Mouse (Mus musculus) megakaryocyte, adult 5-6 weeks (primary cell): ENCODE data around the gene Dcaf10. TPM values are rescaled to one million over a fixed set of nuclear protein-coding genes. Genes with fewer than 3 reads are reported as not detected.

Experiments used
- ATAC-seq: 2 replicates; pipeline ENCODE4 v1.8.0; 2016; ENCODE audit warnings: mild to moderate bottlenecking, inconsistent platforms; ENCODE audit not compliant: poor library complexity, severe bottlenecking
- total RNA-seq, 2 experiments: library from RNA; stranded (forward) in 1 of 2; stranded (reverse) in 1 of 2; fragments of 153-499, 151-499 nt in 1 of 2; fragments of 221-1000, 200-1000 nt in 1 of 2; gene quantifications; 2 replicates each; pipeline versions ENCODE4 v1.2.3 to v1.2.4; 2015 to 2017

Gene Dcaf10
- total RNA-seq, 2 experiments from 2014 or later = 11.7 to 19.6 TPM

- peak; percentile 72 for ATAC-seq
Observed at GRCm38 (mm10) chr4:45418229-45418950, 76.5 kb downstream of the Dcaf10 start.

- no peak for ATAC-seq
Observed at GRCm38 (mm10) chr4:45419051-45419450, 77.2 kb downstream of the Dcaf10 start.

- no peak for ATAC-seq
Observed at GRCm38 (mm10) chr4:45420733-45421132, 78.8 kb downstream of the Dcaf10 start.

- no peak for ATAC-seq
Observed at GRCm38 (mm10) chr4:45421519-45422260, 79.8 kb downstream of the Dcaf10 start.

- ATAC-seq = no peak
Observed at GRCm38 (mm10) chr4:45422640-45423039, 80.7 kb downstream of the Dcaf10 start.

GRCm38 (mm10) chr4:45423406-45423805, 81.5 kb downstream of the Dcaf10 start:
- ATAC-seq = no peak

GRCm38 (mm10) chr4:45426724-45427457, 85.0 kb downstream of the Dcaf10 start:
- ATAC-seq = no peak

Other genes starting within 250 kb of the Dcaf10 start
- gene Tomm5, start 234.0 kb upstream of the Dcaf10 start, total RNA-seq (2015) = 97.0 and 98.6 TPM in 2 replicates
- 94.3 and 112 TPM in 2 replicates for gene Tomm5, start 234.0 kb upstream of the Dcaf10 start, total RNA-seq (2017)
- gene Frmpd1, start 157.2 kb upstream of the Dcaf10 start, total RNA-seq (2015) = not detected in 2 replicates
- gene Frmpd1, start 157.2 kb upstream of the Dcaf10 start, total RNA-seq (2017) = not detected in 2 replicates
- 5.8 and 11.3 TPM in 2 replicates for gene Trmt10b, start 45.0 kb upstream of the Dcaf10 start, total RNA-seq (2015)
- 15.9 and 16.2 TPM in 2 replicates for gene Trmt10b, start 45.0 kb upstream of the Dcaf10 start, total RNA-seq (2017)
- 50.9 and 54.3 TPM in 2 replicates for gene Exosc3, start 631 bp downstream of the Dcaf10 start, total RNA-seq (2015)
- gene Exosc3, start 631 bp downstream of the Dcaf10 start, total RNA-seq (2017) = 100 and 103 TPM in 2 replicates
- gene Slc25a51, start 66.7 kb downstream of the Dcaf10 start, total RNA-seq (2015) = 29.2 and 29.3 TPM in 2 replicates
- 21.5 and 26.1 TPM in 2 replicates for gene Slc25a51, start 66.7 kb downstream of the Dcaf10 start, total RNA-seq (2017)
- gene Shb, start 190.4 kb downstream of the Dcaf10 start, total RNA-seq (2015) = 3.7 and 3.9 TPM in 2 replicates
- 1.8 and 3.3 TPM in 2 replicates for gene Shb, start 190.4 kb downstream of the Dcaf10 start, total RNA-seq (2017)